Mouse (Mus musculus) urinary bladder, postnatal 36 days (tissue): ENCODE measurements around the gene Map3k7cl.

Source experiments
- DNase-seq, 2 experiments: peaks; one replicate each; pipeline ENCODE4 v3.0.0; 2022; ENCODE audit warnings: low spot score in 2 of 2, mixed read lengths in 1 of 2

Map3k7cl gene

DNA sequence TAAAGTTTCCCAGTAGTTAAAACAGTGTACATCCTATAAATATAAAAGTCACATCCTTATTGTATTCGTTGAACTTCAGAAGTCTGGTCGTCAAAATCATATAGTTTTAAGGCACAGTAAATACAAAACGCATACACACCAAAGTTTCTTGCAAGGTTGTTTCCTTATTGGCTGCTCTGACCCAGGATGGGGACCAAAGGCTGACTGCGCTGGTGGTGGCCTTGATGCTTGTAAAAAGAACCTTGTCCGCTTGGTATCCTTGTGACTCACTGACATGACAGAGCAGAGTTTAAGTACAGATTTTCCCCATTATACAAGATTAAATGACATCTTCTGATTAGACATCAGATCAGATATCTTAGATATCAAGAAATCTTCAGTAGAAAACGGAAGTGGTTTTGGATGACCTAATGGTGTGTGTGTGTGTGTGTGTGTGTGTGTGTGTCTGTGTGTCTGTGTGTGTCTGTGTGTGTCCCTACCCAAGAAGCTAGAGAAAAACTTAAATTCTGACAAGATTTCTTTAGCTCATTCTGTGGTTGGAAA is 82.2 kb downstream of the Map3k7cl start:
- DNase-seq, result no peak

DNA sequence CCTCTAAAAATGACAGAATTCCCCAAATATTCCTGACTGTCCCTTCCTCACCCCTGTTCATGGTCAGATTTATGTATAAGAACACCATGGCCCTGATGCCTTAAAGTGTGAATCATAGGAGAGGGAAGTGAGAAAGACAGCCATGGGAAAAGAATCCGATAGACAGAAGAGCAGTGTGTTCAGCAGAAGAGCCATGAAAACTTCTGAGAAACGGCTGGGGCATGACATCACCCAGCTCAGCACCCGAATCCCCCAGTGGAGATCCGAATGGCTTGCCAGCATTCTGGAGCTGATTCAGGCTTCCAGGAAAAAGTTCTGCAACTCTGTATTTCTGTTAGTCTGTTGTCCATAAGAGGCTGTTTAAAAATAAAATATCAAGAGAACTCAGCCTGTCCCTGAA is 82.7 kb downstream of the Map3k7cl start:
- DNase-seq, result peak in 1 of 2 experiments; percentile 44

DNA sequence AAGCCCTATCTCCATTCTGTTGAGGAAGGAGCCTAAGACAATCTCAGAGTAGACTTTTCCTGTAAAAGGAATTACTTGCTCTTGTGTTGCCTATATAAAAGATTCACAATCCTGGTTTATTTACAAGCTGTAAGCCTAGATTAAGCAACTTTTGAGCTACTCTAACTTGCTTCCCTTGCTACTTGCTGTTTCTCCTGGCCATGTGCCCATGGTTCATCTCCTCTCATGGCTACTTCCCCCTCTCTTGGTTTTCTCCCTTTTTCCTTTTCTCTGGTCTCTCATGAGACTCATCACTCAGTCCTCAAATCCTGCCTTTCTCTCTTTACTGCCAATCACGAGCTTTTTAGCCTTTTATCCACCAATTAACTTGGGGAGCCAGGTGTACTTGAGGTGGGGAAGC is 85.0 kb downstream of the Map3k7cl start:
- peak in 1 of 2 experiments; percentile 17 for DNase-seq

DNA sequence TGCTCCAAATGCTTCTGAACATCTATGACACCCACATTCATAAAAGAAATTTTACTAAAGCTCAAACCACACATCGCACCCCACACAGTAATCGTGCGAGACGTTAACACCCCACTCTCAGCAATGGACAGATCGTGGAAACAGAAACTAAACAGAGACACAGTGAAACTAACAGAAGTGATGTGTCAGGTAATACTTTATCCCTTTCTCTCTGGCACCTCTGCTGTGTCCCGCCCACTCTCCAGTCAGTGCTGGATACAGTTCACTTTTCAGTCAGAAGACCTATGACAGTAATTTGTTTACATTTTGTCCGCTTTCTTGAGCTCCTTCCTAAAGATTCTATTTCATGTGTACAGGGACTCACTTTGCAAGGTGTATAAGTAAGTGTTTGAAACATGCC is 89.1 kb downstream of the Map3k7cl start:
- DNase-seq, result no peak

DNA sequence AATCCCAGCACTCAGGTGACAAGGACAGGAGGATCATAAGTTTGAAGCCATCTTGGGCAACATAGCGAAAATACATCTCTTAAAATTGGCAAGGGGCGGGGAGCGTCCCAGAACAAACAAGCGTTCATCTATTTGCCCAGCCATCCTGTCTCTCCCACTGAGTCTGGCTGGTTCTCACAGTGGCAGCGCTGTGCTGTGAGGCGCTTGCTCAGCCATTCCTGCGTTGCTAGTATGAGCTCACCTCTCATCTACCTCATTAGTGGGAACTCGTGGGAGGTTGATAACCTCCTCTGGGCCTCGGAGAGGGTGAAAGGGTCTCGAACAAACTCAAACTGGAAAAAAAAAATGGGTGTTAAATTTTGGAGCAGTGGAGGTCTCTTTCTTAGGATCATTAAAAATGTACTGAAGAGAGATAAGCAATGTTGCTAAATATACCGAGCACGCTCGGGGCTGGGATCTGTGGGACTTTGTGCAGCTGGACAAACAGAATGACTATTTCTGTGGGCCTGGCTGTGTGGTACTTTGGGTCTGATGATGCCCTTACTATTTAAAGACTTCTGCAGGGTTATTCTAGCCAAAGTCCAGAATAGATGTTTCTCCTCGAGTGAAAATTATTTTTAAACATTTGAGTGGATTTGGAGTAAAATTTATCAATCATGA is 91.1 kb downstream of the Map3k7cl start:
- DNase-seq, result no peak
